Mouse (Mus musculus): Measurements from ENCODE around the gene Zfp184. TPM values are rescaled to one million over a fixed set of nuclear protein-coding genes. Genes with fewer than 3 reads are reported as not detected.
A peak's percentile ranks its signal among the peaks of the same experiment; 100 is the strongest.

The Zfp184 gene
- total and polyA plus RNA-seq, 3 experiments, result 0.43 to 0.73 (median 0.70) TPM

- Histone ChIP-seq H3K79me2 (replicated peaks; ENCODE audit: control insufficient read depth, insufficient read depth, low read length) (no peaks in the 10 kb centered on the region), H3K4me3 (peak overlapping the region; percentile 35), H3K4me1 (ENCODE audit: control insufficient read depth, insufficient read depth, low read length) (peaks cover 6% of the 10 kb centered on the region), H3K27ac (no peak overlapping the region), H3K27me3 (ENCODE audit: control insufficient read depth, insufficient read depth, low read length) (peaks cover 31% of the 10 kb centered on the region), H3K9ac (ENCODE audit: low read depth, low read length) (no peak overlapping the region), H3K36me3 (ENCODE audit: control insufficient read depth, insufficient read depth, low read length) (no peaks in the 10 kb centered on the region)
- WGBS, result 15% methylated on average over 12 of the region's 12 CpGs
- intact Hi-C loops (cut with DNase I), result no loop called here
- DNase-seq, result peak in 1 of 2 experiments; percentile 35
- no peak for TF ChIP-seq EP300 (IDR thresholded peaks at IDR 0.05; ENCODE audit: insufficient read depth, low read depth, low read length)
- TF ChIP-seq CTCF (IDR thresholded peaks at IDR 0.05), result no peak
- TF ChIP-seq POLR2A (IDR thresholded peaks at IDR 0.05; ENCODE audit: insufficient read depth, low read depth, low read length), result no peak
Measured at GRCm38 (mm10) chr13:21996101-21996839, 51.4 kb downstream of the Zfp184 start.

- 8% methylated on average over 13 of the region's 13 CpGs for WGBS
Measured at GRCm38 (mm10) chr13:21996840-21997185, 51.9 kb downstream of the Zfp184 start.

GRCm38 (mm10) chr13:21997201-21997820 lies 52.4 kb downstream of the Zfp184 start:
- Histone ChIP-seq H3K27ac (no peak overlapping the region), H3K36me3 (ENCODE audit: control insufficient read depth, insufficient read depth, low read length) (no peaks in the 10 kb centered on the region), H3K79me2 (replicated peaks; ENCODE audit: control insufficient read depth, insufficient read depth, low read length) (no peaks in the 10 kb centered on the region), H3K27me3 (ENCODE audit: control insufficient read depth, insufficient read depth, low read length) (peaks cover 30% of the 10 kb centered on the region), H3K4me1 (ENCODE audit: control insufficient read depth, insufficient read depth, low read length) (peaks cover 6% of the 10 kb centered on the region), H3K4me3 (no peak overlapping the region), H3K9ac (ENCODE audit: low read depth, low read length) (no peak overlapping the region)
- TF ChIP-seq POLR2A (IDR thresholded peaks at IDR 0.05; ENCODE audit: insufficient read depth, low read depth, low read length), result no peak
- TF ChIP-seq CTCF (IDR thresholded peaks at IDR 0.05), result no peak
- TF ChIP-seq EP300 (IDR thresholded peaks at IDR 0.05; ENCODE audit: insufficient read depth, low read depth, low read length), result no peak
- WGBS, result 14% methylated on average over 21 of the region's 21 CpGs
- no peak for DNase-seq
- intact Hi-C loops (cut with DNase I), result no loop called here

More at GRCm38 (mm10) chr13:21996840-21997185, 51.9 kb downstream of the Zfp184 start:
- intact Hi-C loops (cut with DNase I), result no loop called here
- Histone ChIP-seq H3K27me3 (ENCODE audit: control insufficient read depth, insufficient read depth, low read length) (peaks cover 30% of the 10 kb centered on the region), H3K79me2 (replicated peaks; ENCODE audit: control insufficient read depth, insufficient read depth, low read length) (no peaks in the 10 kb centered on the region), H3K4me3 (no peak overlapping the region), H3K36me3 (ENCODE audit: control insufficient read depth, insufficient read depth, low read length) (no peaks in the 10 kb centered on the region), H3K27ac (no peak overlapping the region), H3K4me1 (ENCODE audit: control insufficient read depth, insufficient read depth, low read length) (peaks cover 6% of the 10 kb centered on the region), H3K9ac (ENCODE audit: low read depth, low read length) (no peak overlapping the region)
- DNase-seq, result no peak
- no peak for TF ChIP-seq CTCF (IDR thresholded peaks at IDR 0.05)
- TF ChIP-seq POLR2A (IDR thresholded peaks at IDR 0.05; ENCODE audit: insufficient read depth, low read depth, low read length), result no peak
- no peak for TF ChIP-seq EP300 (IDR thresholded peaks at IDR 0.05; ENCODE audit: insufficient read depth, low read depth, low read length)

- Histone ChIP-seq H3K4me3 (no peak overlapping the region), H3K27ac (no peak overlapping the region), H3K36me3 (ENCODE audit: control insufficient read depth, insufficient read depth, low read length) (no peaks in the 10 kb centered on the region), H3K27me3 (ENCODE audit: control insufficient read depth, insufficient read depth, low read length) (peaks cover 30% of the 10 kb centered on the region), H3K9ac (ENCODE audit: low read depth, low read length) (no peak overlapping the region), H3K4me1 (ENCODE audit: control insufficient read depth, insufficient read depth, low read length) (peaks cover 6% of the 10 kb centered on the region), H3K79me2 (replicated peaks; ENCODE audit: control insufficient read depth, insufficient read depth, low read length) (no peaks in the 10 kb centered on the region)
- intact Hi-C loops (cut with DNase I), result no loop called here
- no peak for DNase-seq
- WGBS, result 13% methylated on average over 4 of the region's 4 CpGs
- no peak for TF ChIP-seq POLR2A (IDR thresholded peaks at IDR 0.05; ENCODE audit: insufficient read depth, low read depth, low read length)
- TF ChIP-seq EP300 (IDR thresholded peaks at IDR 0.05; ENCODE audit: insufficient read depth, low read depth, low read length), result no peak
- no peak for TF ChIP-seq CTCF (IDR thresholded peaks at IDR 0.05)
Measured at GRCm38 (mm10) chr13:21997821-21998220, 52.9 kb downstream of the Zfp184 start.

GRCm38 (mm10) chr13:21998412-21998811 lies 53.5 kb downstream of the Zfp184 start:
- Histone ChIP-seq H3K27me3 (ENCODE audit: control insufficient read depth, insufficient read depth, low read length) (peaks cover 30% of the 10 kb centered on the region), H3K79me2 (replicated peaks; ENCODE audit: control insufficient read depth, insufficient read depth, low read length) (no peaks in the 10 kb centered on the region), H3K4me3 (no peak overlapping the region), H3K36me3 (ENCODE audit: control insufficient read depth, insufficient read depth, low read length) (no peaks in the 10 kb centered on the region), H3K4me1 (ENCODE audit: control insufficient read depth, insufficient read depth, low read length) (peaks cover 6% of the 10 kb centered on the region), H3K27ac (no peak overlapping the region), H3K9ac (ENCODE audit: low read depth, low read length) (no peak overlapping the region)
- 43% methylated on average over 3 of the region's 3 CpGs for WGBS
- TF ChIP-seq EP300 (IDR thresholded peaks at IDR 0.05; ENCODE audit: insufficient read depth, low read depth, low read length) (no peak), CTCF (IDR thresholded peaks at IDR 0.05) (no peak), POLR2A (IDR thresholded peaks at IDR 0.05; ENCODE audit: insufficient read depth, low read depth, low read length) (no peak)
- DNase-seq, result no peak
- intact Hi-C loops (cut with DNase I), result no loop called here

DNA sequence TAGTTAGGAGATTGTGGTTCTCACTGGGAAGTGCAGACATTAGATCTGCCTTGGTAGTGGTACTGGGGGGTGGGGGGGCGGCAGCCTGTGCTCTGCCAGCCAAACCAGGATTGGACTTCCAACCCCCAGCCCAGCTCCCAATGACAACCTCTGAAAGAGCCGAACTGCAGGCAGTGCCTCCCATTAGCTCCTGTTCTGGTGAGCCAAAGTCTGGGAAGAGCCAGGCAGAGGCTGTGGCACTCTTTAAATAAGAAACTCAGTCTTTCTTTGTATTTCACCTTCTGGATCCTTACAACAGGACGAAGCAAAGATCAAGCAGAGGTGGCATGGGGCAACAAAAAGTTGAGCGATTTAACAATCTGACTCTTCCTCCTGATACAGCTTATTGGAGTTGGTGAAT lies 54.3 kb downstream of the Zfp184 start:
- Histone ChIP-seq H3K4me3 (no peak overlapping the region), H3K36me3 (ENCODE audit: control insufficient read depth, insufficient read depth, low read length) (no peaks in the 10 kb centered on the region), H3K9ac (ENCODE audit: low read depth, low read length) (no peak overlapping the region), H3K27me3 (ENCODE audit: control insufficient read depth, insufficient read depth, low read length) (peaks cover 28% of the 10 kb centered on the region), H3K27ac (no peak overlapping the region), H3K4me1 (ENCODE audit: control insufficient read depth, insufficient read depth, low read length) (peaks cover 6% of the 10 kb centered on the region), H3K79me2 (replicated peaks; ENCODE audit: control insufficient read depth, insufficient read depth, low read length) (no peaks in the 10 kb centered on the region)
- TF ChIP-seq POLR2A (IDR thresholded peaks at IDR 0.05; ENCODE audit: insufficient read depth, low read depth, low read length) (no peak), CTCF (IDR thresholded peaks at IDR 0.05) (no peak), EP300 (IDR thresholded peaks at IDR 0.05; ENCODE audit: insufficient read depth, low read depth, low read length) (no peak)
- DNase-seq, result no peak
- WGBS, result 43% methylated on average over 4 of the region's 4 CpGs
- intact Hi-C loops (cut with DNase I), result no loop called here

All from heart, adult 2 months (tissue).